Mouse (Mus musculus) spleen, adult 12 weeks (tissue): ENCODE measurements around the gene Olfr1023.

Experiments
- DNase-seq: peaks from one replicate; pipeline ENCODE4 v3.0.0; 2022; ENCODE audit warnings: low spot score

Gene Olfr1023

GRCm38 (mm10) chr2:85885340-85885739, at the start of gene Olfr1023:
Olfr1023 (plus strand) TSS chr2:85885640.
- no peak for DNase-seq

- DNase-seq = no peak
Measured at GRCm38 (mm10) chr2:85845383-85845782, 40.1 kb upstream of the Olfr1023 start, which contains the start of gene Olfr1019. Olfr1019 (minus strand) TSS chr2:85845483.

- no peak for DNase-seq
Measured at GRCm38 (mm10) chr2:85846730-85847129, 38.7 kb upstream of the Olfr1023 start, which contains the start of gene Olfr1020. Olfr1020 (plus strand) TSS chr2:85847030.

- DNase-seq = no peak
Measured at GRCm38 (mm10) chr2:85868294-85868693, 17.1 kb upstream of the Olfr1023 start, which contains the start of gene Olfr1022. Olfr1022 (plus strand) TSS chr2:85868594.

- no peak for DNase-seq
Measured at GRCm38 (mm10) chr2:85904952-85905351, 19.5 kb downstream of the Olfr1023 start, which contains the start of gene Olfr1024. Olfr1024 (minus strand) TSS chr2:85905052.

- DNase-seq = no peak
Measured at GRCm38 (mm10) chr2:85913197-85913596, 27.8 kb downstream of the Olfr1023 start.

- DNase-seq = no peak
Measured at GRCm38 (mm10) chr2:85914893-85915292, 29.5 kb downstream of the Olfr1023 start, which contains the start of gene Olfr1025-ps1. Olfr1025-ps1 (plus strand) TSS chr2:85915193.

GRCm38 (mm10) chr2:85921258-85921657, 35.8 kb downstream of the Olfr1023 start, which contains the start of gene Olfr1026:
Olfr1026 (plus strand) TSS chr2:85921558.
- no peak for DNase-seq
